Mouse (Mus musculus): Measurements from ENCODE around the gene Hadhb. TPM values are rescaled to one million over a fixed set of nuclear protein-coding genes. Genes with fewer than 3 reads are reported as not detected.

Gene Hadhb
- total and polyA plus RNA-seq, 2 experiments from 2014 or later = 1,098 to 1,207 TPM

DNA sequence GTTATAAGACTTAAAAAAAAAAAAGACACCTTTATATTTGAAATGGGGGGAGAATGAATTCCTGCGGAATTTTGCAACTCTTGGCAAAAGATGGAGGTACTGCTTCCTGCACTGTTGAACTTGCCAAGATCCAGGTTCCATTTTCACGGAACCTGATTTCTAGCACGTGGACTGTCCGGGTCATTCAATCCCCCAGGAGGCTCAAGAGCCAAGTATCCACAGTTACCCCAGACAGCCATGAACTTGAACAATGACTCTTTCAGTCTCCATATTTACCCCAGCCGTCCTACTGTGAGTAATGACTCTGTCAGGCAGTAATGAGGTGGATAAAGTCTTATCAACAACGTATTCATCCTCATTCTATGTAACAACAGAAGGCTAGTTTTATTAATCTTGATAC, 8.5 kb upstream of the Hadhb start:
- no peak overlapping the region for H3K27ac ChIP-seq (ENCODE audit: low read depth)
- H3K27me3 ChIP-seq (ENCODE audit: control insufficient read depth, insufficient read depth, low read length) = no peaks in the 10 kb centered on the region
- 89% methylated on average over 6 of the region's 6 CpGs for WGBS
- DNase-seq (ENCODE audit: low spot score) = no peak
- no peak overlapping the region for H3K9ac ChIP-seq (replicated peaks; ENCODE audit: low read depth, low read length)
- no peaks in the 10 kb centered on the region for H3K9me3 ChIP-seq (replicated peaks; ENCODE audit: control insufficient read depth, low read length)
- H3K36me3 ChIP-seq (replicated peaks; ENCODE audit: control insufficient read depth, insufficient read depth, low read length) = peaks cover 65% of the 10 kb centered on the region
- TF ChIP-seq CTCF (IDR thresholded peaks at IDR 0.05; ENCODE audit: low read depth) (no peak), EP300 (IDR thresholded peaks at IDR 0.05; ENCODE audit: low read depth) (no peak)
- peaks cover 5% of the 10 kb centered on the region for H3K4me1 ChIP-seq (ENCODE audit: control insufficient read depth, insufficient read depth)
- no peak overlapping the region for H3K4me3 ChIP-seq (ENCODE audit: low read depth, low read length)
- H3K4me2 ChIP-seq (ENCODE audit: low read depth, low read length) = no peak overlapping the region
- ATAC-seq (ENCODE audit: insufficient read depth, low read depth) = no peak

DNA sequence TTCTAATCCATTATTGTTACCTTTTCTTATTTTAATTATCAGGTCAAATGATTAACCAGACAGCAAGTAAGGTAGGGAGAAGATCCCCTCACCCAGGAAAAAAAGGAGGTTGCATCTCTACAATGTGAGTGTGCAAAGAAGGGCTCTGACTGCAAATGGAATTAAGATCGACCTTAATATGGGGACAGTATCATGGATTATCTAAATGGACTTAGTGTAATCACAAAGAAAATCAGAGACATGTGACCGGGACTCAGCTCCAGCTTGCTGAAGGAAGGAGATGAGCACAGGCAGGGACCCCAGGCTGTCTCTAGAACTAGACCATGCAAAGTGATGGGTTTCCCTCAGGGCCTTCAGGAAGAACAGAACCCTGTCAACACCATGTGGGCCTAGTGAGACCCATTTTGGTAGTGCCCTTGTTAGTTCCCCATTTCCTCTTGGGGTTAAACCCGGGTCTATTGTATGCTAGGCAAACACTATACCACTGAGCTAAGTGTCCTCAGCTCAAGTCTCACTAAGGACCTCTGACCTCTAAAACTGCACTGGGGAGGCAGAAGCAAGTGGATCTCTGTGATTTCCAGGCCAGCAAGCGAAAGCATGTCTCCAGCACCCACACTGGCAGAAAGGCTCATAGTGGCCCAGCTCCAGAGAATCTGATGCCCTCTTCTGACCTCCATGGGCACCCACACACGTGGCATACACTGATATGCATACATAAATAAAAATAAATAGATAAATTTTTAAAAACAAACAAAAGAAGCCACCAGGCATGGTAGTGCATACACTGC, 6.7 kb upstream of the Hadhb start:
- no peak for ATAC-seq (ENCODE audit: insufficient read depth, low read depth)
- Histone ChIP-seq H3K27ac (ENCODE audit: low read depth) (no peak overlapping the region), H3K9ac (replicated peaks; ENCODE audit: low read depth, low read length) (no peak overlapping the region), H3K9me3 (replicated peaks; ENCODE audit: control insufficient read depth, low read length) (no peaks in the 10 kb centered on the region), H3K36me3 (replicated peaks; ENCODE audit: control insufficient read depth, insufficient read depth, low read length) (peaks cover 47% of the 10 kb centered on the region), H3K4me2 (ENCODE audit: low read depth, low read length) (no peak overlapping the region), H3K4me3 (ENCODE audit: low read depth, low read length) (no peak overlapping the region), H3K27me3 (ENCODE audit: control insufficient read depth, insufficient read depth, low read length) (no peaks in the 10 kb centered on the region), H3K4me1 (ENCODE audit: control insufficient read depth, insufficient read depth) (peaks cover 5% of the 10 kb centered on the region)
- TF ChIP-seq CTCF (IDR thresholded peaks at IDR 0.05; ENCODE audit: low read depth) = no peak
- no peak for TF ChIP-seq EP300 (IDR thresholded peaks at IDR 0.05; ENCODE audit: low read depth)
- 75% methylated on average over 5 of the region's 5 CpGs for WGBS
- DNase-seq (ENCODE audit: low spot score) = no peak

DNA sequence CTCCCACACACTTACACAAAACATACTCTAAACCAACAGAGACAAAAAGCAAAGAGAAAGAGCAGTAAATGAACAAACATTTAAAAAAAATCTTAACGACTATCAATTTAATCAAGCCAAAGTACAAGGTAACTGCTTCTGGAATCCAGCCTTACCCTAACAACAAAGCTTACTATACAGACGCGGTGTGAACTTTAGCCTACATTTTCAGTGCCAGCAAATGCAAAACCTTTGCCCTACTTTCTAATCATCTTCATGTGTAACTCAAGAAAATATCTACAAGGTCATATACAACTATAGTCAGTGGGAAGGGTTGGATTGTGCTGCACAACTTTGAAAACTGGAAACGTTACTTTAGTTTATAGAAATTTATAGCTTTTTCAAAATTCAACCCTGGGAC, 3.0 kb upstream of the Hadhb start:
- H3K4me3 ChIP-seq (ENCODE audit: low read depth, low read length) = peak overlapping the region; percentile 21
- H3K9ac ChIP-seq (replicated peaks; ENCODE audit: low read depth, low read length) = no peak overlapping the region
- DNase-seq (ENCODE audit: low spot score) = peak; percentile 63
- 39% methylated on average over 4 of the region's 4 CpGs for WGBS
- ATAC-seq (ENCODE audit: insufficient read depth, low read depth) = peak; percentile 52
- H3K4me2 ChIP-seq (ENCODE audit: low read depth, low read length) = peak overlapping the region; percentile 49
- peaks cover 15% of the 10 kb centered on the region for H3K36me3 ChIP-seq (replicated peaks; ENCODE audit: control insufficient read depth, insufficient read depth, low read length)
- TF ChIP-seq CTCF (IDR thresholded peaks at IDR 0.05; ENCODE audit: low read depth) (no peak), EP300 (IDR thresholded peaks at IDR 0.05; ENCODE audit: low read depth) (no peak)
- no peaks in the 10 kb centered on the region for H3K9me3 ChIP-seq (replicated peaks; ENCODE audit: control insufficient read depth, low read length)
- H3K27me3 ChIP-seq (ENCODE audit: control insufficient read depth, insufficient read depth, low read length) = no peaks in the 10 kb centered on the region
- H3K4me1 ChIP-seq (ENCODE audit: control insufficient read depth, insufficient read depth) = peaks cover 7% of the 10 kb centered on the region
- H3K27ac ChIP-seq (ENCODE audit: low read depth) = peak overlapping the region; percentile 88

DNA sequence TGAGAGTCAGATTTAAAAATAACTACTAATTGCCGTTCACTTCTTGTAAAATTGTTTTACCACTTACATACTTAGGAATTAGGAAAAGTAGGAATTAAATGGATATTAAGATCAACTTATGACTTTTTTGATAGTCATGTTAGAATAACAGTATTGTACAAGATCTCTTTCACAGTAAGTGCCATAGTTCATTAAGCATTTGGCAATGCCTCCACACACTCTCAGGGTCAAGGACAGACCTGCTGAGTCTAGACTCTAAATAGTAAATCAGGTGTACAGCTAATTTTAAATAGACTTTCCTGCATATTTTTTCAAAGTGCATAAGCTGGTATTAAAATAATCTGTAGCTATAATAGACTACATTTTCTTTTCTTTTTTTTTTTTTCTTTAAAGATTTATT, 2.6 kb upstream of the Hadhb start:
- Histone ChIP-seq H3K9ac (replicated peaks; ENCODE audit: low read depth, low read length) (no peak overlapping the region), H3K9me3 (replicated peaks; ENCODE audit: control insufficient read depth, low read length) (no peaks in the 10 kb centered on the region), H3K4me2 (ENCODE audit: low read depth, low read length) (peak overlapping the region; percentile 49), H3K27ac (ENCODE audit: low read depth) (peak overlapping the region; percentile 88), H3K27me3 (ENCODE audit: control insufficient read depth, insufficient read depth, low read length) (no peaks in the 10 kb centered on the region), H3K36me3 (replicated peaks; ENCODE audit: control insufficient read depth, insufficient read depth, low read length) (peaks cover 14% of the 10 kb centered on the region), H3K4me3 (ENCODE audit: low read depth, low read length) (peak overlapping the region; percentile 21), H3K4me1 (ENCODE audit: control insufficient read depth, insufficient read depth) (peaks cover 10% of the 10 kb centered on the region)
- peak; percentile 57 for DNase-seq (ENCODE audit: low spot score)
- WGBS = 33% methylated on average over 1 of the region's 1 CpGs
- TF ChIP-seq EP300 (IDR thresholded peaks at IDR 0.05; ENCODE audit: low read depth) (no peak), CTCF (IDR thresholded peaks at IDR 0.05; ENCODE audit: low read depth) (no peak)
- no peak for ATAC-seq (ENCODE audit: insufficient read depth, low read depth)

DNA sequence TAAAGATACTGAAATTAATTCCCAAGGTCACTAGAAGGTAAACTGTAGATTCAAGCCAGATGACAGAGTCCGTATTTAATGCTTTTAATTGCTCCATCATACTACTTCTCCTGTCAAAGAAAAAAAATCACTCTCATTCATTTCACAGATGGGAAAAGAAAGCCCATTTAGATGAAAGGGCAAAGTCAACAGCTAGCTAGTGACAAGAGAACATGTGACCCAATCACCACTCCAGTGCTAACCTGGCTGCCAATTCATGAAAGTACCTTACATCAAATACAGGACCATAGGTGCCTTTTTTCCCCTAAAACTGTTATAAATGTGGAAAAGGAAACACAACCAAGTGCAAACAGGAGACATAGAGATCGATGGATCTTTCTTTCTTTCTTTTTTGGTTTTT, 1.8 kb upstream of the Hadhb start:
- H3K27ac ChIP-seq (ENCODE audit: low read depth) = peak overlapping the region; percentile 26
- no peaks in the 10 kb centered on the region for H3K27me3 ChIP-seq (ENCODE audit: control insufficient read depth, insufficient read depth, low read length)
- peak overlapping the region; percentile 38 for H3K4me2 ChIP-seq (ENCODE audit: low read depth, low read length)
- DNase-seq (ENCODE audit: low spot score) (no peak), ATAC-seq (ENCODE audit: insufficient read depth, low read depth) (no peak)
- H3K9me3 ChIP-seq (replicated peaks; ENCODE audit: control insufficient read depth, low read length) = no peaks in the 10 kb centered on the region
- TF ChIP-seq EP300 (IDR thresholded peaks at IDR 0.05; ENCODE audit: low read depth) (no peak), CTCF (IDR thresholded peaks at IDR 0.05; ENCODE audit: low read depth) (no peak)
- 0 out of 2 replicates have a peak overlapping the region, but pooled peaks have one; percentile 94 for H3K4me3 ChIP-seq (ENCODE audit: low read depth, low read length)
- no peak overlapping the region for H3K9ac ChIP-seq (replicated peaks; ENCODE audit: low read depth, low read length)
- H3K4me1 ChIP-seq (ENCODE audit: control insufficient read depth, insufficient read depth) = peaks cover 18% of the 10 kb centered on the region
- H3K36me3 ChIP-seq (replicated peaks; ENCODE audit: control insufficient read depth, insufficient read depth, low read length) = peaks cover 10% of the 10 kb centered on the region
- WGBS = 92% methylated on average over 2 of the region's 2 CpGs

Data from heart, postnatal 0 days (tissue).